Mouse (Mus musculus): ENCODE data around the gene Enkd1. TPM values are rescaled to one million over a fixed set of nuclear protein-coding genes. Genes with fewer than 3 reads are reported as not detected.

The Enkd1 gene
- polyA plus RNA-seq, 1 experiment = 24.8 TPM

- Histone ChIP-seq H3K79me2 (ENCODE audit: control insufficient read depth, insufficient read depth) (peaks cover 8% of the 10 kb centered on the region), H3K27me3 (ENCODE audit: control insufficient read depth, insufficient read depth, insufficient read length) (no peaks in the 10 kb centered on the region), H3ac (ENCODE audit: control insufficient read depth, insufficient read length, low read depth) (no peak overlapping the region), H3K36me3 (ENCODE audit: control insufficient read depth, insufficient read depth) (peaks cover 8% of the 10 kb centered on the region), H3K79me3 (ENCODE audit: low read depth) (peaks cover 2% of the 10 kb centered on the region), H3K4me3 (ENCODE audit: insufficient read depth, poor library complexity, severe bottlenecking) (no peak overlapping the region)
- TF ChIP-seq MAX (IDR thresholded peaks at IDR 0.05) (no peak), MYOG (IDR thresholded peaks at IDR 0.05; ENCODE audit: control insufficient read depth, extremely low read depth, insufficient read length) (no peak), FOSL1 (IDR thresholded peaks at IDR 0.05; ENCODE audit: insufficient read depth, low read length, poor library complexity, severe bottlenecking) (no peak), CEBPB (IDR thresholded peaks at IDR 0.05; ENCODE audit: low read depth) (no peak), CTCF (IDR thresholded peaks at IDR 0.05; ENCODE audit: control insufficient read depth, insufficient read depth, insufficient read length) (no peak), USF1 (IDR thresholded peaks at IDR 0.05; ENCODE audit: low read depth) (no peak), MYOD1 (IDR thresholded peaks at IDR 0.05; ENCODE audit: control insufficient read depth, insufficient read length, low read depth) (no peak)
These were observed 10.7 kb downstream of the Enkd1 start for GRCm38 (mm10) chr8:105697196-105697780.

GRCm38 (mm10) chr8:105695080-105695780 is 12.8 kb downstream of the Enkd1 start:
- TF ChIP-seq MAX (IDR thresholded peaks at IDR 0.05) (no peak), MYOD1 (IDR thresholded peaks at IDR 0.05; ENCODE audit: control insufficient read depth, insufficient read length, low read depth) (no peak), CTCF (IDR thresholded peaks at IDR 0.05; ENCODE audit: control insufficient read depth, insufficient read depth, insufficient read length) (no peak), MYOG (IDR thresholded peaks at IDR 0.05; ENCODE audit: control insufficient read depth, extremely low read depth, insufficient read length) (no peak), FOSL1 (IDR thresholded peaks at IDR 0.05; ENCODE audit: insufficient read depth, low read length, poor library complexity, severe bottlenecking) (no peak), CEBPB (IDR thresholded peaks at IDR 0.05; ENCODE audit: low read depth) (no peak), USF1 (IDR thresholded peaks at IDR 0.05; ENCODE audit: low read depth) (no peak)
- H3K4me3 ChIP-seq (ENCODE audit: insufficient read depth, poor library complexity, severe bottlenecking) = no peak overlapping the region
- peaks cover 4% of the 10 kb centered on the region for H3K79me2 ChIP-seq (ENCODE audit: control insufficient read depth, insufficient read depth)
- H3ac ChIP-seq (ENCODE audit: control insufficient read depth, insufficient read length, low read depth) = no peak overlapping the region
- peaks cover 8% of the 10 kb centered on the region for H3K36me3 ChIP-seq (ENCODE audit: control insufficient read depth, insufficient read depth)
- H3K27me3 ChIP-seq (ENCODE audit: control insufficient read depth, insufficient read depth, insufficient read length) = no peaks in the 10 kb centered on the region
- H3K79me3 ChIP-seq (ENCODE audit: low read depth) = peaks cover 2% of the 10 kb centered on the region

- Histone ChIP-seq H3ac (ENCODE audit: control insufficient read depth, insufficient read length, low read depth) (no peak overlapping the region), H3K79me2 (ENCODE audit: control insufficient read depth, insufficient read depth) (no peaks in the 10 kb centered on the region), H3K36me3 (ENCODE audit: control insufficient read depth, insufficient read depth) (peaks cover 8% of the 10 kb centered on the region), H3K79me3 (ENCODE audit: low read depth) (no peaks in the 10 kb centered on the region), H3K27me3 (ENCODE audit: control insufficient read depth, insufficient read depth, insufficient read length) (no peaks in the 10 kb centered on the region), H3K4me3 (ENCODE audit: insufficient read depth, poor library complexity, severe bottlenecking) (no peak overlapping the region)
- no peak for TF ChIP-seq CEBPB (IDR thresholded peaks at IDR 0.05; ENCODE audit: low read depth)
- TF ChIP-seq CTCF (IDR thresholded peaks at IDR 0.05; ENCODE audit: control insufficient read depth, insufficient read depth, insufficient read length) = no peak
- no peak for TF ChIP-seq USF1 (IDR thresholded peaks at IDR 0.05; ENCODE audit: low read depth)
- TF ChIP-seq MYOD1 (IDR thresholded peaks at IDR 0.05; ENCODE audit: control insufficient read depth, insufficient read length, low read depth) = no peak
- TF ChIP-seq MAX (IDR thresholded peaks at IDR 0.05) = no peak
- TF ChIP-seq FOSL1 (IDR thresholded peaks at IDR 0.05; ENCODE audit: insufficient read depth, low read length, poor library complexity, severe bottlenecking) = no peak
- TF ChIP-seq MYOG (IDR thresholded peaks at IDR 0.05; ENCODE audit: control insufficient read depth, extremely low read depth, insufficient read length) = no peak
These were observed 13.8 kb downstream of the Enkd1 start for GRCm38 (mm10) chr8:105694051-105694799.

- TF ChIP-seq FOSL1 (IDR thresholded peaks at IDR 0.05; ENCODE audit: insufficient read depth, low read length, poor library complexity, severe bottlenecking) = no peak
- TF ChIP-seq CEBPB (IDR thresholded peaks at IDR 0.05; ENCODE audit: low read depth) = no peak
- TF ChIP-seq MAX (IDR thresholded peaks at IDR 0.05) = no peak
- TF ChIP-seq MYOD1 (IDR thresholded peaks at IDR 0.05; ENCODE audit: control insufficient read depth, insufficient read length, low read depth) = no peak
- no peak for TF ChIP-seq USF1 (IDR thresholded peaks at IDR 0.05; ENCODE audit: low read depth)
- no peak for TF ChIP-seq MYOG (IDR thresholded peaks at IDR 0.05; ENCODE audit: control insufficient read depth, extremely low read depth, insufficient read length)
- no peak for TF ChIP-seq CTCF (IDR thresholded peaks at IDR 0.05; ENCODE audit: control insufficient read depth, insufficient read depth, insufficient read length)
- peaks cover 7% of the 10 kb centered on the region for H3K36me3 ChIP-seq (ENCODE audit: control insufficient read depth, insufficient read depth)
These were observed 14.4 kb downstream of the Enkd1 start for GRCm38 (mm10) chr8:105693648-105694047.

GRCm38 (mm10) chr8:105692449-105693182 is 15.4 kb downstream of the Enkd1 start:
- Histone ChIP-seq H3K27me3 (ENCODE audit: control insufficient read depth, insufficient read depth, insufficient read length) (no peaks in the 10 kb centered on the region), H3K79me2 (ENCODE audit: control insufficient read depth, insufficient read depth) (no peaks in the 10 kb centered on the region), H3K4me3 (ENCODE audit: insufficient read depth, poor library complexity, severe bottlenecking) (no peak overlapping the region), H3K36me3 (ENCODE audit: control insufficient read depth, insufficient read depth) (no peaks in the 10 kb centered on the region), H3K79me3 (ENCODE audit: low read depth) (no peaks in the 10 kb centered on the region), H3ac (ENCODE audit: control insufficient read depth, insufficient read length, low read depth) (no peak overlapping the region)
- no peak for TF ChIP-seq MYOG (IDR thresholded peaks at IDR 0.05; ENCODE audit: control insufficient read depth, extremely low read depth, insufficient read length)

More at GRCm38 (mm10) chr8:105693648-105694047, 14.4 kb downstream of the Enkd1 start:
- Histone ChIP-seq H3ac (ENCODE audit: control insufficient read depth, insufficient read length, low read depth) (no peak overlapping the region), H3K4me3 (ENCODE audit: insufficient read depth, poor library complexity, severe bottlenecking) (no peak overlapping the region), H3K79me3 (ENCODE audit: low read depth) (no peaks in the 10 kb centered on the region), H3K79me2 (ENCODE audit: control insufficient read depth, insufficient read depth) (no peaks in the 10 kb centered on the region), H3K27me3 (ENCODE audit: control insufficient read depth, insufficient read depth, insufficient read length) (no peaks in the 10 kb centered on the region)

Data from C2C12 (cell line).